Mouse (Mus musculus) bone marrow, adult 2 months (tissue): ENCODE results near the gene Gcnt1.

Experiments used
- CTCF ChIP-seq: fragments of 200-500 bp; IDR thresholded peaks from 2 replicates; pipeline ENCODE4 v1.5.1; 2011; ENCODE audit warnings: low read length, control low read depth; ENCODE audit not compliant: control insufficient read depth, insufficient read depth
- POLR2A ChIP-seq: fragments of 200-500 bp; IDR thresholded peaks from 2 replicates; pipeline ENCODE4 v1.6.1; 2011; ENCODE audit warnings: low read depth, mild to moderate bottlenecking, control low read depth, low read length, borderline replicate concordance; ENCODE audit not compliant: control insufficient read depth

- TF ChIP-seq POLR2A (no peak), CTCF (no peak)
Observed at GRCm38 (mm10) chr19:17408591-17408990, 35.9 kb upstream of the Gcnt1 start.
